Mouse (Mus musculus) E14TG2a.4 (cell line): Measurements from ENCODE around the gene Tpm1.

Experiments used
- CTCF ChIP-seq: conservative IDR thresholded peaks from 2 replicates; pipeline ENCODE4 v1.5.1; 2014; ENCODE audit warnings: low read length
- NANOG ChIP-seq: IDR thresholded peaks from 2 replicates; pipeline ENCODE4 v1.6.1; 2014; ENCODE audit warnings: borderline replicate concordance, low read length, mixed read lengths
- POU5F1 ChIP-seq: IDR thresholded peaks from 2 replicates; pipeline ENCODE4 v1.6.1; 2014; ENCODE audit warnings: low read length, borderline replicate concordance

GRCm38 (mm10) chr9:67091598-67091997, 42.4 kb upstream of the Tpm1 start:
- TF ChIP-seq CTCF (no peak), POU5F1 (no peak), NANOG (no peak)
